Mouse (Mus musculus) G1E (cell line): ENCODE measurements around the gene Aak1. TPM values are rescaled to one million over a fixed set of nuclear protein-coding genes. Genes with fewer than 3 reads are reported as not detected.
A peak's percentile ranks its signal among the peaks of the same experiment; 100 is the strongest.
"Not testable (repeated sequence)": the region's sequence is repeated elsewhere in the genome, so short reads cannot be mapped to it uniquely, and the experiment has no call there.

Source experiments
- ATAC-seq: 2 replicates; pipeline ENCODE4 v1.8.0; 2016; ENCODE audit warnings: mild to moderate bottlenecking; ENCODE audit not compliant: insufficient number of reproducible peaks, poor library complexity, low FRiP score, severe bottlenecking; ENCODE audit errors: extremely low read depth
- DNase-seq: peaks from one replicate; pipeline ENCODE4 v3.0.0; 2012; ENCODE audit warnings: low spot score
- H3K27me3 ChIP-seq: 2 replicates; pipeline ENCODE4 v1.6.1; 2012; ENCODE audit warnings: mild to moderate bottlenecking, low read length, inconsistent platforms; ENCODE audit not compliant: insufficient read depth
- H3K36me3 ChIP-seq: replicated peaks from 2 replicates; pipeline ENCODE3; 2012; ENCODE audit warnings: mild to moderate bottlenecking, inconsistent platforms
- H3K4me1 ChIP-seq: 2 replicates; pipeline ENCODE4 v1.6.1; 2012; ENCODE audit warnings: low read depth, low read length, inconsistent platforms, mixed read lengths; ENCODE audit not compliant: insufficient read depth
- H3K4me3 ChIP-seq: 2 replicates; pipeline ENCODE4 v1.5.1; 2012; ENCODE audit warnings: low read depth, mild to moderate bottlenecking, inconsistent platforms, low read length, moderate library complexity, mixed read lengths
- H3K9me3 ChIP-seq: replicated peaks from 2 replicates; pipeline ENCODE4 v1.6.1; 2012; ENCODE audit warnings: inconsistent platforms
- CTCF ChIP-seq: IDR thresholded peaks from 2 replicates; pipeline ENCODE4 v1.5.1; 2012; ENCODE audit warnings: low read depth, low read length, inconsistent platforms, mixed read lengths
- GATA1 ChIP-seq: IDR thresholded peaks from 2 replicates; pipeline ENCODE4 v1.6.1; 2012; ENCODE audit warnings: borderline replicate concordance, low read length, inconsistent platforms, mixed read lengths
- GATA2 ChIP-seq: IDR thresholded peaks from 2 replicates; pipeline ENCODE4 v1.6.1; 2012; ENCODE audit warnings: low read depth, low read length, inconsistent platforms, borderline replicate concordance
- POLR2AphosphoS5 ChIP-seq: IDR thresholded peaks from 2 replicates; pipeline ENCODE4 v1.6.1; 2012; ENCODE audit warnings: low read depth, low read length, inconsistent platforms; ENCODE audit not compliant: insufficient replicate concordance
- TAL1 ChIP-seq: conservative IDR thresholded peaks from 2 replicates; pipeline ENCODE4 v1.6.1; 2012; ENCODE audit warnings: low read depth, low read length, inconsistent platforms, mixed read lengths
- polyA plus RNA-seq: library from polyadenylated mRNA; stranded (reverse); fragments of >175 nt; gene quantifications from 2 replicates; pipeline ENCODE4 v1.2.3, GENCODE M21; 2012
- total RNA-seq, 2 experiments: library from RNA; stranded (forward) in 1 of 2; stranded (reverse) in 1 of 2; fragments of 200-1000 nt in 1 of 2; fragments of >200 nt in 1 of 2; fragmentation: Nextera tagmentation in 1 of 2; gene quantifications; 2 replicates each; pipeline ENCODE4 v1.2.3; 2014 to 2017

The Aak1 gene
- total and polyA plus RNA-seq, 3 experiments = 14.6 to 181 (median 41.0) TPM

DNA sequence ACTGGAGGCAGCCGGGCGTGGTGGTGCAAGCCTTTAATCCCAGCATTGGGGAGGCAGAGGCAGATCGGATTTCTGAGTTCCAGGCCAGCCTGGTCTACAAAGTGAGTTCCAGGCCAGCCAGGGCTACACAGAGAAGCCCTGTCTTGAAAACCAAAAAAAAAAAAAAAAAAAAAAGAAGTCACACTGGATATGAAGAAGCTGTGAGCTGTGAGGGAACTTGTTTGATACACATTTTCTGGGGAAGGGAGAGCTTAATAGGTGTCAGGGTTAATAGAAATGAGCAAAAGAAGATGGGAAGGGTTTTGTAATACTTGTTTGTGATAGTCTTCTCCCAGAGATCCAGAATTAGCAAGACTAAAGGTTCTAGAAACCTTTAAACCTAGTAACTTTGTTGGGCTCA lies 196.2 kb downstream of the Aak1 start:
- DNase-seq (no peak), ATAC-seq (no peak)
- TF ChIP-seq GATA2 (no peak), TAL1 (no peak), GATA1 (no peak), POLR2AphosphoS5 (no peak)
- peaks cover 61% of the 10 kb centered on the region for H3K4me1 ChIP-seq
- peak overlapping the region; percentile 42; the same call in 1 of the 2 replicates for H3K4me3 ChIP-seq
- peaks cover 40% of the 10 kb centered on the region for H3K36me3 ChIP-seq
- no peaks in the 10 kb centered on the region for H3K9me3 ChIP-seq
- H3K27me3 ChIP-seq = no peaks in the 10 kb centered on the region

DNA sequence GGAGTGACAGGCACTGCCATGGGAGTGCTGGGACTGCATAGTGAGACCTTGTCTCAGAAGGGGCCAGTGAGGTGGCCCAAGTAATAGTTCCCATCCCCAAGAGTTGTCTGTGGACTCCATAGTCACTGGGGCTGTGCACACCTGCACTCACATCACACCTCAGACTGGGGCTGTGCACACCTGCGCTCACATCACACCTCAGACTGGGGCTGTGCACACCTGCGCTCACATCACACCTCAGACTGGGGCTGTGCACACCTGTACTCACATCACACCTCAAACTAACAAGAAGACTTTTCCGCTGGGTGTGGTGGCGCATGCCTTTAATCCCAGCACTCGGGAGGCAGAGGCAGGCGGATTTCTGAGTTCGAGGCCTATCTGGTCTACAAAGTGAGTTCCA lies 199.4 kb downstream of the Aak1 start:
- Histone ChIP-seq H3K36me3 (peaks cover 65% of the 10 kb centered on the region), H3K4me1 (peaks cover 48% of the 10 kb centered on the region)
- H3K27me3 ChIP-seq, H3K4me3 ChIP-seq, DNase-seq, H3K9me3 ChIP-seq, ATAC-seq: not testable (repeated sequence)

DNA sequence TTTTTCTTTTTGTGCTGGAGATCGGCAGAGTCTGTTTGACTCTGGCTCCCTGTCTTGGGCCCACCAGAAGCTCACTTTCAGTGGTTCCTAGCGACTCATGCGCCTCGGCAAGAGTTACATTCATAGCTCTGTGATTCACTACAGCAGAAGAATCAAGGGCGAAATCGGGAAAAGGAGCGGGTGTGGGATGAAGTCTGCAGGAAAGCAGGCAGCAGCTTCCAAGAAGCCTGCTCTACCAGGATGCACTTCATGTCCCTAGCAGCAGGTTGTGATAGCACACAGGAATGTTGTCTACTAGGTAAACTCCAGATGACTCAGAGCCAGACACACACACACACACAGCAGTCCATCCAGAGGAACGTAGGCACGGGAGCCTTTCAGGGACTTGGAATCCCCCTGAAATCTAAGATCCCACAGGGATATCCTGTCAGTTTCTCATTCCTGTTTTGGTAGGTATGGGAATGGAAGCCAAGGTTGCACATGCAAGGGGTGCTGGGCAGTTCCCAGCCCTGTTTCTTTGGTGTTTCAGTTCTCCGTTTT lies 202.6 kb downstream of the Aak1 start:
- Histone ChIP-seq H3K9me3 (no peaks in the 10 kb centered on the region), H3K4me1 (peaks cover 28% of the 10 kb centered on the region), H3K4me3 (no peak overlapping the region), H3K27me3 (no peaks in the 10 kb centered on the region), H3K36me3 (peaks cover 88% of the 10 kb centered on the region)
- ATAC-seq (no peak), DNase-seq (no peak)
- TF ChIP-seq POLR2AphosphoS5 (no peak), TAL1 (no peak), CTCF (no peak), GATA1 (no peak), GATA2 (no peak)

Other genes with a start within 250 kb of the Aak1 start
- gene Asprv1, start 221.4 kb upstream of the Aak1 start, total RNA-seq (2014; fragmentation: Nextera tagmentation) = not detected in 2 replicates
- gene Asprv1, start 221.4 kb upstream of the Aak1 start, total RNA-seq (2017) = 0.23 and 0.33 TPM in 2 replicates
- gene Asprv1, start 221.4 kb upstream of the Aak1 start, polyA plus RNA-seq = not detected in 2 replicates
- gene Mxd1, start 180.4 kb upstream of the Aak1 start, total RNA-seq (2014; fragmentation: Nextera tagmentation) = 47.4 and 72.4 TPM in 2 replicates
- gene Mxd1, start 180.4 kb upstream of the Aak1 start, total RNA-seq (2017) = 104 and 116 TPM in 2 replicates
- 4.8 and 6.6 TPM in 2 replicates for gene Mxd1, start 180.4 kb upstream of the Aak1 start, polyA plus RNA-seq
- gene Snrnp27, start 165.0 kb upstream of the Aak1 start, total RNA-seq (2014; fragmentation: Nextera tagmentation) = 87.0 and 90.8 TPM in 2 replicates
- 84.4 and 85.9 TPM in 2 replicates for gene Snrnp27, start 165.0 kb upstream of the Aak1 start, total RNA-seq (2017)
- gene Snrnp27, start 165.0 kb upstream of the Aak1 start, polyA plus RNA-seq = 167 and 193 TPM in 2 replicates
- 20.5 and 23.6 TPM in 2 replicates for gene Gmcl1, start 116.1 kb upstream of the Aak1 start, total RNA-seq (2014; fragmentation: Nextera tagmentation)
- gene Gmcl1, start 116.1 kb upstream of the Aak1 start, total RNA-seq (2017) = 18.3 and 21.3 TPM in 2 replicates
- gene Gmcl1, start 116.1 kb upstream of the Aak1 start, polyA plus RNA-seq = 17.6 and 22.7 TPM in 2 replicates
- 0.68 and 3.5 TPM in 2 replicates for gene Anxa4, start 55.9 kb upstream of the Aak1 start, total RNA-seq (2014; fragmentation: Nextera tagmentation)
- gene Anxa4, start 55.9 kb upstream of the Aak1 start, total RNA-seq (2017) = 12.0 and 15.6 TPM in 2 replicates
- gene Anxa4, start 55.9 kb upstream of the Aak1 start, polyA plus RNA-seq = 1.0 TPM in 2 replicates
- 79.6 and 97.1 TPM in 2 replicates for gene Nfu1, start 159.7 kb downstream of the Aak1 start, total RNA-seq (2014; fragmentation: Nextera tagmentation)
- gene Nfu1, start 159.7 kb downstream of the Aak1 start, total RNA-seq (2017) = 116 and 126 TPM in 2 replicates
- 112 and 123 TPM in 2 replicates for gene Nfu1, start 159.7 kb downstream of the Aak1 start, polyA plus RNA-seq
- gene Gfpt1, start 193.3 kb downstream of the Aak1 start, total RNA-seq (2014; fragmentation: Nextera tagmentation) = 195 and 196 TPM in 2 replicates
- gene Gfpt1, start 193.3 kb downstream of the Aak1 start, total RNA-seq (2017) = 87.2 and 99.2 TPM in 2 replicates
- gene Gfpt1, start 193.3 kb downstream of the Aak1 start, polyA plus RNA-seq = 46.1 and 78.7 TPM in 2 replicates